Mouse (Mus musculus): ENCODE results near the gene Mkln1.
"Not testable (repeated sequence)": the region's sequence is repeated elsewhere in the genome, so short reads cannot be mapped to it uniquely, and the experiment has no call there.

Gene Mkln1

GRCm38 (mm10) chr6:31560138-31560959 lies 161.8 kb downstream of the Mkln1 start:
- no peak for DNase-seq

GRCm38 (mm10) chr6:31561948-31562347 lies 163.4 kb downstream of the Mkln1 start:
- not testable (repeated sequence) for DNase-seq

GRCm38 (mm10) chr6:31562371-31563080 lies 164.0 kb downstream of the Mkln1 start:
- DNase-seq = no peak

GRCm38 (mm10) chr6:31563235-31564181 lies 165.0 kb downstream of the Mkln1 start, which contains the start of gene Podxl:
Gene Podxl (minus strand): TSS chr6:31563981.
- peak; percentile 73 for DNase-seq

- no peak for DNase-seq
These were observed 165.6 kb downstream of the Mkln1 start for GRCm38 (mm10) chr6:31564182-31564531.

GRCm38 (mm10) chr6:31564901-31565391 lies 166.4 kb downstream of the Mkln1 start:
- DNase-seq = no peak

Measured in thymus, postnatal 14 days (tissue).